Mouse (Mus musculus) neural tube, embryonic 15.5 days (tissue): ENCODE measurements around the gene Atp11a. TPM values are rescaled to one million over a fixed set of nuclear protein-coding genes. Genes with fewer than 3 reads are reported as not detected.

Experiments
- ATAC-seq: fragments of 200-750 bp; cut with Nextera tagmentation; 2 replicates; pipeline ENCODE4 v1.8.0; 2017; ENCODE audit warnings: mild to moderate bottlenecking, moderate TSS enrichment, moderate library complexity; ENCODE audit not compliant: low FRiP score
- H3K27ac ChIP-seq: fragments of 300-500 bp; sonication (generic); replicated peaks from 2 replicates; pipeline ENCODE4 v1.5.1; 2015; ENCODE audit warnings: mild to moderate bottlenecking, inconsistent platforms
- H3K27me3 ChIP-seq: fragments of 300-500 bp; sonication (generic); replicated peaks from 2 replicates; pipeline ENCODE4 v1.6.1; 2015; ENCODE audit warnings: inconsistent platforms
- H3K36me3 ChIP-seq: fragments of 300-500 bp; sonication (generic); 2 replicates; pipeline ENCODE4 v1.6.1; 2015; ENCODE audit warnings: inconsistent platforms
- H3K4me1 ChIP-seq: fragments of 300-500 bp; sonication (generic); 2 replicates; pipeline ENCODE4 v1.6.1; 2015; ENCODE audit warnings: inconsistent platforms
- H3K4me2 ChIP-seq: fragments of 300-500 bp; sonication (generic); 2 replicates; pipeline ENCODE4 v1.6.1; 2015; ENCODE audit warnings: inconsistent platforms, mild to moderate bottlenecking, moderate library complexity
- H3K4me3 ChIP-seq: fragments of 300-500 bp; sonication (generic); replicated peaks from 2 replicates; pipeline ENCODE4 v1.5.1; 2015; ENCODE audit warnings: mild to moderate bottlenecking, inconsistent platforms
- H3K9ac ChIP-seq: fragments of 300-500 bp; sonication (generic); replicated peaks from 2 replicates; pipeline ENCODE4 v1.6.1; 2015; ENCODE audit warnings: mild to moderate bottlenecking, inconsistent platforms
- H3K9me3 ChIP-seq: fragments of 300-500 bp; sonication (generic); replicated peaks from 2 replicates; pipeline ENCODE4 v1.6.1; 2016; ENCODE audit warnings: inconsistent platforms
- WGBS: fragments of 180-500 bp; shearing (Covaris S2); methylation state at CpG from one replicate; pipeline ENCODE4 v1.1.7; 2015; ENCODE audit warnings: mixed read lengths; 5-methylcytosine and 5-hydroxymethylcytosine counted together
- polyA plus RNA-seq: library from polyadenylated mRNA; unstranded; fragments of >200 nt; fragmentation: Nextera tagmentation; extraction: Ambion mirVana; gene quantifications from 2 replicates; pipeline ENCODE4 v1.2.1, GENCODE M21; 2015

The Atp11a gene
- polyA plus RNA-seq, 1 experiment from 2014 or later: 13.4 TPM

DNA sequence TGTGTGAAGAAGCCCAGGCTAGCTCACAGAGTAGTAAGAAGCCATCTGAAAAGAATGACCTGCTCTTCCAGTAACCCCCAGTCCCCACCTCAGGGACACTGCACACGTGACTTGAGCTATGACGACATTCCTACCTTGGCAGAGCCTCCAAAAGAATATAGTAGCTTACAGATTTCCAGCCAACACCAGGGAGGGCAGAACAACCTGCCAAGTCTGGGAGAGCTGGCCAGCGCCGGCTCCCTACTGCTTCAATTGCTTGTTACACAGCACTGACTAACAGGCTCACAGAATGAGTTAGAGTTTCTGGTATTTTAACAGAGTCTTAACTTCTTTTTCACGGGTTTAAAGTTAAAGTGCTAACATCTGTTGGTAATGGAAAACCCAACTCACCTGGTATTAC lies 2.7 kb upstream of the Atp11a start:
- H3K27ac ChIP-seq: no peak overlapping the region
- WGBS: 84% methylated on average over 5 of the region's 5 CpGs
- ATAC-seq: no peak
- H3K36me3 ChIP-seq: no peaks in the 10 kb centered on the region
- H3K4me3 ChIP-seq: no peak overlapping the region
- H3K4me1 ChIP-seq: peaks cover 22% of the 10 kb centered on the region
- no peaks in the 10 kb centered on the region for H3K27me3 ChIP-seq
- H3K9ac ChIP-seq: no peak overlapping the region
- no peak overlapping the region for H3K4me2 ChIP-seq
- H3K9me3 ChIP-seq: no peaks in the 10 kb centered on the region

DNA sequence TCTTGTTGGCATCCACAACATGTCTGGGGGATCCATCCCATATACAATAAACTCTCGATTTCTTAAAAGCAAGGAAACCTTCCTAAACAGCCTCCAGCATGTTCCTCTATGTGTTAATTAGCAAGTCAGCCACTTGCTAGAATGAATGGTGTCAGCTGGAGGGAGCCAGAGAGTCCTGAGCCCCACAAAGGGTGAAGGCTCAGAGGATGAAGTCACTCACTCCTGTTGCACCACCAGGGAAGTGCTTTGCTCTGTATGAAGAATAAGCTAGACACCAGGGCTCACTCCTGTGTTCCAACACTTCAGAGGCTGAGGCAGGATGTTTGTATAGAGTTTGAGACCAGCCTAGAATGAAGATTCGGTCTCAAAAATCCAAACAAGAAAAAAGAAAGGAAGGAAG lies 1.5 kb upstream of the Atp11a start:
- Histone ChIP-seq H3K4me2 (no peak overlapping the region), H3K4me1 (peaks cover 27% of the 10 kb centered on the region), H3K27ac (no peak overlapping the region), H3K9me3 (no peaks in the 10 kb centered on the region), H3K4me3 (no peak overlapping the region), H3K27me3 (no peaks in the 10 kb centered on the region), H3K9ac (no peak overlapping the region), H3K36me3 (no peaks in the 10 kb centered on the region)
- 74% methylated on average over 2 of the region's 2 CpGs for WGBS
- ATAC-seq: no peak

DNA sequence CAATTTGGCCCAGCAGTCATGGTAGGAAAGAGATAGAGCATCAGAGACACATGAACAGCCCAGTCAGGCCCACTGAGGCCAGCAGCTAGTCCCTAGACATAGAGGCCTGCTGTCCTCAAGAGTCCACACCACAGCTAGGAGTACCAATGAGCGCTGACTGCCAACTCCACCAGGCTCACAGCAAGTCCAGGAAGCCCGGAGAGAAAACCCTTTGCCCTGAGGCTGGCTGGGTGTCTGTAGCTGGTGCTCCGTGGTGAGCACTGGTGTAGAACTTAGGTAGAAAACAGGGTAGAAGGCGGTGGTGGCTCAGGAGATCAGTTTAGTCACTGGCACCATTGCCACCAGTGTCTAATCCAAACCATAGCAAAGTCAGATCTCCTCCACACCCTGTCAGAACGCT lies 988 bp upstream of the Atp11a start:
- Histone ChIP-seq H3K4me1 (peaks cover 27% of the 10 kb centered on the region), H3K4me3 (no peak overlapping the region), H3K36me3 (no peaks in the 10 kb centered on the region), H3K9me3 (no peaks in the 10 kb centered on the region), H3K27ac (peak overlapping the region; percentile 80; the same call in 1 of the 2 replicates), H3K27me3 (no peaks in the 10 kb centered on the region), H3K9ac (no peak overlapping the region), H3K4me2 (no peak overlapping the region)
- no peak for ATAC-seq
- WGBS: 87% methylated on average over 5 of the region's 5 CpGs

DNA sequence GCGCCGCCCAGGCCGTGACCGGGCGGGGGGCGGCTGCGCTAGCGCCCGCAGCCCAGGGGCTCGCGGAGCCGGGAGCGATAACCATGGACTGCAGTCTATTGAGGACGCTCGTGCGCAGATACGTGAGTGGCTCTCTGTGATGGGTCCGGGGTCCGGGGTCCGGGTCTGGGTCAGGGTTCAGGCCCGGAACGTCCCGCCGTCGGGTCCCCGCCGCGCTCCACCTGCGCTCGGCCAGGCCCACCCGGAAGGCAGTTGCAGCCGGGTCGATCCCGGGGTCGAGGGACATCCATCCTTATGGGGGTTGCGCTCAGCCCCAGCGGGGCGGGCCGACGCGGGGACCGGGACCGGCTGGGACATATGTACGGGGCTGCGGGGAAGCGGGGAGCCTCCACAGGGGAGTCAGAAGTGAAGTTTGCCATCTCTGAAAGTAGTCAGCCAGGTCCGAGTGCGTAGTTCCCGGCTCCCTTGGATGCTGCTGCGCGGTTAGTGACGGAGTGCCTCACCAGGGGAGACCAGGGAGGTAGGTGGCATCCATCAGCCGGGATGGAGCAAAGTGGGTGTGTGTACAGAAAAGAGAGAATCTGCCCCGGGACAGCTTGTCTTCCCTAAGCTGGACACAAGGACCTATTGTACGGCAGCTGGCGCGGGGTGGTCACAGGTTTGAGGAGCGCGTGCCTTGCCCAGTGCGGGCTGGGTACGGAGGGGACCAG lies 572 bp downstream of the Atp11a start:
- Histone ChIP-seq H3K4me3 (peak overlapping the region; percentile 91), H3K9me3 (no peaks in the 10 kb centered on the region), H3K27ac (peak overlapping the region; percentile 80), H3K36me3 (no peaks in the 10 kb centered on the region; the same call in 1 of the 2 replicates), H3K9ac (peak overlapping the region; percentile 94), H3K4me1 (peaks cover 27% of the 10 kb centered on the region), H3K27me3 (no peaks in the 10 kb centered on the region), H3K4me2 (peak overlapping the region; percentile 95)
- ATAC-seq: peak; percentile 74
- under 1% methylated on average over 54 of the region's 61 CpGs for WGBS

DNA sequence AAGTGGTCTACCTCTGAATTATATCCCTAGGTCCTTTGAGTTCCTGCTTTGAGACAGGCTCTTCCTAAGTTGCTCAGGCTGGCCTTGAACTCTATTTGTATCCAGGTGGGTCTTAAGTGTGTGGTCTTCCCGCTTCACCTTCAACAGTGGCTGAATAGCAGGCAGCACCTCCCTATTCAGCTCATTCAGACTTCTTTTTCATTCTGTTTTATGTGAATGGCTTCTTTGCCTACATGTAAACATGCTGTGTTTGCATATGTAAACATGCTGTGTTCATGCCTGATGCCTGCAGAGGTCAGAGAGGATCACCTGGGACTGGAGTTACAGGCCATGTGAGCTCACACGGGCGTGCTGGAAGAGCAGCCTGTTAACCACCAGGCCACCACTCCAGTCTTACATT lies 3.1 kb downstream of the Atp11a start:
- H3K4me3 ChIP-seq: no peak overlapping the region
- ATAC-seq: no peak
- H3K4me1 ChIP-seq: peaks cover 27% of the 10 kb centered on the region
- no peaks in the 10 kb centered on the region; the same call in 1 of the 2 replicates for H3K36me3 ChIP-seq
- H3K27me3 ChIP-seq: no peaks in the 10 kb centered on the region
- H3K9ac ChIP-seq: no peak overlapping the region
- H3K4me2 ChIP-seq: no peak overlapping the region
- H3K27ac ChIP-seq: no peak overlapping the region
- 80% methylated on average over 3 of the region's 3 CpGs for WGBS
- no peaks in the 10 kb centered on the region for H3K9me3 ChIP-seq

DNA sequence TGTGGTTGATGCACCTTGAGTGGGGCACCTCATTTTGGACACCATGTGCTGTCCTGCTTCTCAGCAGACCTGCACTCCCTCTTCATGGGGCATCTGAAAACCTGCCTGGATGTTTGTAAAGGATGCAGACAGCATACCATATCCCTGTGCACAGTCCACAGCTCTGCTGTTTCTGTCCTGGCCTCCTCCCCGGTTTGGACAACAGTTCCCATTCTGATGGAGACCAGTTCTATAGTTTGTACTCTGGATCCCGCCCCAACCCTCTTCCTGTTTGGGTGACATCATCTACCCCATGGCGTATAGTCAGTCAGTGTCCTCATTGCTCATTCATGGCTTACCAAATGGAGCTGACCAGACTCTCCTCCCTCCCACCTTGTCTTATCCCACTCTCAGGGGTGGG lies 5.1 kb downstream of the Atp11a start:
- Histone ChIP-seq H3K9ac (no peak overlapping the region), H3K4me2 (no peak overlapping the region), H3K27ac (no peak overlapping the region), H3K4me1 (peaks cover 22% of the 10 kb centered on the region), H3K4me3 (no peak overlapping the region), H3K9me3 (no peaks in the 10 kb centered on the region), H3K27me3 (no peaks in the 10 kb centered on the region), H3K36me3 (no peaks in the 10 kb centered on the region; the same call in 1 of the 2 replicates)
- 86% methylated on average over 3 of the region's 3 CpGs for WGBS
- ATAC-seq: no peak

DNA sequence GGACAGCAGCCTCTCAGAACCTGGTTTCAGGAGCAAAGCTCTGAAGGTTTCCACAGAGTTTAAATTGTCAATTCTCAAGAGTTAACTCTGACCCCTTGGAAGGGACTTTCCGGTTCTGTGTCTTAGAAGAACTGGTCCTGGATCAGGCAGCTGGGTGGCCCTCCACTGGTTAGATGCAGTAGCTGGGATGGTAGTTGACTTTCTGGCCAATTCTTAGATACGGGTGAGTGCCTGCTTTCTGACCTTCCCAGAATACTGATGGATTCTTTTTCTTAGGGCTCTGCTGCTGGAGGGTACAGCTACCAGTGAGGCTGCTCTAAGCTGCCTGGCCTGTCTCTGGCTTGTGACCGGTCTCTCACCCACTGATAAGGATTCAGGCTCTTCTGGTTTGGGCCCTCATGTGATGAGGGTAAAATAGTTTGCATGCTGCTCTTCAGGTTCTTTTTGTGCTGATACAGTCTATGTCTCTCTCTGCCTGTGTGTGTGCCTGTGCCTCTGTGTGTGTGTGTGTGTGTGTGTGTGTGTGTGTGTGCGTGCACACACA lies 6.8 kb downstream of the Atp11a start:
- 85% methylated on average over 4 of the region's 4 CpGs for WGBS
- Histone ChIP-seq H3K9ac (no peak overlapping the region), H3K4me2 (no peak overlapping the region), H3K4me3 (no peak overlapping the region), H3K27me3 (no peaks in the 10 kb centered on the region), H3K9me3 (no peaks in the 10 kb centered on the region), H3K27ac (no peak overlapping the region), H3K36me3 (no peaks in the 10 kb centered on the region; the same call in 1 of the 2 replicates), H3K4me1 (peaks cover 11% of the 10 kb centered on the region)
- ATAC-seq: no peak

DNA sequence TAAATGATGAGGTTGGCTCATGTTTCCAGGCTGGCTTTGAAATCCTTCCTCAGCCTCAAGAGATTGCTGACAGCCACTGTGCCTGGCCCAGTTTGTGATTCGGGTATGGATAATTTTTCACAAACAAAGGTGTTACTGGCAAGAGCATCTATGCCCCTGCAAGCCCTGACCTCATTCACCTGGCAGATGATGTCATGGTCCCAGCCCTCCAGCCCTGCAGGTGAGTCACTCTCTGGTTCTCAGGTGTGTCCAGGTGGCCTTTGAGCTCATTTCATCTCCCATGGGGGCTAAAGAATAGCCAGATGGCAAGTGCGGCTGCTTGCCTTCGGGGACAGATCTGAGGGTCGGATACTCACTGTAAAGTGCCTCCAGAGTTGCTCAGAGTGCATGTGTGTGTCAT lies 8.2 kb downstream of the Atp11a start:
- Histone ChIP-seq H3K27me3 (no peaks in the 10 kb centered on the region), H3K9me3 (no peaks in the 10 kb centered on the region), H3K36me3 (no peaks in the 10 kb centered on the region; the same call in 1 of the 2 replicates), H3K4me1 (no peaks in the 10 kb centered on the region; the same call in 1 of the 2 replicates), H3K4me3 (no peak overlapping the region), H3K27ac (no peak overlapping the region), H3K9ac (no peak overlapping the region), H3K4me2 (no peak overlapping the region)
- no peak for ATAC-seq
- WGBS: 83% methylated on average over 4 of the region's 4 CpGs

DNA sequence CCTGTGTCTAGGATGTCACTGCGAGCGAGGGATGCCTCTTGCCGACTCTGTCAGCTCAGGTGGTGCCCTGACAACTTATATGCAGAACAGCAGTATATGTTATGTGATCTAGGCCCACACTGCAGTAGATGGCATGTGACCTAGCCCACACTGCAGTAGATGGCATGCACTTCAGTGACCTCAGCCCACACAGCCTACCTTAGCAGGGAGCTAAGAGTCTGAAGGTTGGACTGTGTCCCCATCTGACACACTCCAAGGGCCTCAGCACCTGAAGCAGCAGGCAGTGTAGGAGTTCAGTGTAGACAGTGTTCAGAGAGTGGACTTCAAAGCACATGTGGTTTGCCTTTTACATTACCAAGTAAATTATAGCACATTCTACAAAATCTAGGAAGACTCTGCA lies 10.4 kb downstream of the Atp11a start:
- Histone ChIP-seq H3K27ac (no peak overlapping the region), H3K4me1 (no peaks in the 10 kb centered on the region), H3K27me3 (no peaks in the 10 kb centered on the region), H3K9ac (no peak overlapping the region), H3K9me3 (no peaks in the 10 kb centered on the region), H3K36me3 (no peaks in the 10 kb centered on the region), H3K4me2 (no peak overlapping the region), H3K4me3 (no peak overlapping the region)
- WGBS: 92% methylated on average over 3 of the region's 3 CpGs
- ATAC-seq: no peak

DNA sequence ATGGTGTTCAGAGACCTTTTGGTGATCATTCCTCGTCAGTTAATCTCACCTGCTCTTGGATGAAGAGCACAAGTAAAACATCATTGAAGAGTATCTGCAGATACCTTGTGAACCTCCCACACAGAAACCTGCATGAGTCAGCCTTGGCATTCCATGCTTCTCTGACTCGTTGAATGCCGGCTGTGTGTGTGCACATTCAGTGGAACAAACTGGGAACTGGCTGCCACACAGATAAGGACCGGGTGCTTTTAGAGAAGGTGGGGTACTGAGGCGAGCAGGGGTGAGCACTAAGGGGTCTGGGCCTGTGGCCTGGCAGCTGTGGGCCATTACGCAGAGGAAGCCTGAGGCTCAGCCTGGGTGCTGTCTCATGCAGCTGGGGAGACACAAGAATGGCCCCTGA lies 11.9 kb downstream of the Atp11a start:
- Histone ChIP-seq H3K27ac (no peak overlapping the region), H3K9me3 (no peaks in the 10 kb centered on the region), H3K36me3 (no peaks in the 10 kb centered on the region), H3K4me1 (no peaks in the 10 kb centered on the region), H3K27me3 (no peaks in the 10 kb centered on the region), H3K4me3 (no peak overlapping the region), H3K4me2 (no peak overlapping the region), H3K9ac (no peak overlapping the region)
- WGBS: 89% methylated on average over 6 of the region's 6 CpGs
- ATAC-seq: no peak

DNA sequence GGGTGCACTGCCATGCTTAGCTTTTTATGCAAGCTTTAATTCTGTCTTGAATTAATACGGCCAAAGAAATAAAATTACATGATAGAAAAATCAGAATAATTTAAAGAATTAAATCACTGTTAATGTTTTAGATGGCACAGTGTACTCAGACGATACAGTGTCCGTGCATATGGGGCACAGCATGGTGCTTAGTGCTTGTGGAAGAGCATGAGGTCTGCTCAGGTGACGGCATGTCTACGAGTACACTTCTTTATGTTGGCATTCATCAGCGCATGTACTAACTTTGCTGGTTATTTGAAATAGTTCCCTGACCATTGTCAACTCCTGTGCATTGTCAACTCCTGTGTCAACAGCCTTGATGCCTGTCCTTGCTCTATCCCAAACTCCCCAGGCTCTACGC lies 12.5 kb downstream of the Atp11a start:
- Histone ChIP-seq H3K4me1 (no peaks in the 10 kb centered on the region), H3K9me3 (no peaks in the 10 kb centered on the region), H3K27ac (no peak overlapping the region), H3K4me3 (no peak overlapping the region), H3K4me2 (no peak overlapping the region), H3K27me3 (no peaks in the 10 kb centered on the region), H3K36me3 (no peaks in the 10 kb centered on the region), H3K9ac (no peak overlapping the region)
- no peak for ATAC-seq
- WGBS: 86% methylated on average over 7 of the region's 7 CpGs

DNA sequence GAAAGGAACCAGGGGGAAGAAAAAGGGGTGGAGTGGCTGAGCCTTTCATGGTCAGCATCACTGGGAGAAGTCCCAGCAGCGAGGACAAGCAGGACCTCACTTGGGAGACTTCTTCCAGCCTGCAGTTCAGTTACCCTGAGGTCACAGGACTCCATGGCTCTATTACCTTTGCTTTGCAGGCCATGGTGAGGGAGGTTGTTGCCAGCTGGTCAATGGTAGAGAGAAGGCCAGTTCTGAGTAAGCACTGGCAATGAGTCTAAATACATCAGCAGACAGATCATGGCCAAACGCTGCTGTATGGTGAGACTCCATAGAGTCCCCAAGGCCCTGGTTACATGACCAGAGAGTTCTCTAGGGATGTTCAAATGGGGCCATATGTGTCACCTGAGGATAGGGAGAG lies 15.5 kb downstream of the Atp11a start:
- H3K27me3 ChIP-seq: no peaks in the 10 kb centered on the region
- H3K36me3 ChIP-seq: no peaks in the 10 kb centered on the region
- no peak overlapping the region for H3K27ac ChIP-seq
- no peak overlapping the region for H3K9ac ChIP-seq
- 91% methylated on average over 2 of the region's 2 CpGs for WGBS
- no peak for ATAC-seq
- H3K9me3 ChIP-seq: no peaks in the 10 kb centered on the region
- peaks cover 15% of the 10 kb centered on the region for H3K4me1 ChIP-seq
- H3K4me3 ChIP-seq: no peak overlapping the region
- H3K4me2 ChIP-seq: no peak overlapping the region
